Mouse (Mus musculus): Measurements from ENCODE around the gene Srf.

- TF ChIP-seq POLR2A (IDR thresholded peaks at IDR 0.05; ENCODE audit: extremely low read depth, insufficient read depth, low read length) (no peak), CTCF (IDR thresholded peaks at IDR 0.05; ENCODE audit: extremely low read depth, insufficient read depth, low read length) (no peak)
Measured at GRCm38 (mm10) chr17:46590439-46590838, 34.5 kb upstream of the Srf start.

Data from cortical plate, adult 2 months (tissue).